Mouse (Mus musculus) kidney, postnatal 4 days (tissue): ENCODE measurements around the gene Vmn2r27.

Experiments
- DNase-seq, 2 experiments: peaks; one replicate each; pipeline ENCODE4 v3.0.0; 2021; ENCODE audit warnings: mixed read lengths in 2 of 2

Gene Vmn2r27

GRCm38 (mm10) chr6:124231756-124232155 lies at the start of gene Vmn2r27:
Gene Vmn2r27 (minus strand): TSS chr6:124231856.
- no peak for DNase-seq

GRCm38 (mm10) chr6:124278291-124278690 lies 46.6 kb upstream of the Vmn2r27 start:
- DNase-seq = no peak

- DNase-seq = no peak
Measured at GRCm38 (mm10) chr6:124277641-124278040, 46.0 kb upstream of the Vmn2r27 start.

GRCm38 (mm10) chr6:124273231-124273880 lies 41.7 kb upstream of the Vmn2r27 start:
- no peak for DNase-seq

DNA sequence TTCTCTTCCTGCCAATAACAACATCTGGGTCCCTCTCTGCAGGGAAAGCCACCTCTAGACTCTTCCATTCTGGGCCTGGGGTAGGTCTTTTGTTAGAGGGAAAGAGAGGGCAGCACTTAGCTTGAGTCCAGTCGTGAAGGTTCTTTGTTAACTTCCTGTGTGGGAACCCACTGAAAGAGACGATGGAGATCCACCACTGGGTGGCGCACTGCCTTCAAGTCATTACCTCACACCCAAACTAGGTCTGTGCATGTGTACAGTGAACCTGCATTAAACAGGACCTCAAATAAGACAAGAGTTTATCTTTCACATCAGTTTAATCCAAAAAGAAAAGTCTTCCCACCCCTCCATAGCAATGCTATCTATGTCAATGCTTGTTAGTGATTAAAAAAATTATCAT lies 31.0 kb upstream of the Vmn2r27 start:
- peak; percentile 88 to 89 for DNase-seq

GRCm38 (mm10) chr6:124260198-124260931 lies 28.7 kb upstream of the Vmn2r27 start:
- DNase-seq = peak; percentile 83 to 84

GRCm38 (mm10) chr6:124255721-124256470 lies 24.2 kb upstream of the Vmn2r27 start:
- DNase-seq = no peak

DNA sequence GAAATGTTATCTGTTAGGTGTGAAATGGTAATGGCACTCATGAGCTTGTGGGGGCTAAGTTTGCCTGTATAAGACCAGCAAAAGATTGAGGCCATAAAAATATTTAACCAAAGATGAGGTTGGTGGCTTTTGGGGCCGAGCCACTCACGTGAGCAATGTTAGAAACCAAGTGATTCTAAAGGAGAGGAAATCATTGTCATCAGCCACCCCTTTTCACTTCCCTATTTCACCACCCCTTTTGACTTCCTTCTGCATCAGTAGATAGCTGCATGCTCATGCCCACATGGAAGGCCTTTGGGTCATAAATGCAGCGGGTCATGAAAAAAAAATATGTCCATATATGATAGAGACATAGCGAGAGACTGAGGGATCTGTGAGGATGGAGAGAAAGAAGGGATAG lies 29.5 kb downstream of the Vmn2r27 start:
- no peak for DNase-seq

GRCm38 (mm10) chr6:124168499-124169257 lies 63.0 kb downstream of the Vmn2r27 start:
- no peak for DNase-seq

- DNase-seq = no peak
Measured at GRCm38 (mm10) chr6:124166596-124166995, 65.1 kb downstream of the Vmn2r27 start.

GRCm38 (mm10) chr6:124149808-124150207 lies 81.8 kb downstream of the Vmn2r27 start:
- no peak for DNase-seq
